Mouse (Mus musculus): ENCODE measurements around the gene Vmn1r179.
"Not testable (repeated sequence)": the region's sequence is repeated elsewhere in the genome, so short reads cannot be mapped to it uniquely, and the experiment has no call there.

The Vmn1r179 gene

GRCm38 (mm10) chr7:23926678-23927077 is at the start of gene Vmn1r179:
Gene Vmn1r179 (plus strand): TSS chr7:23926978.
- no peak for DNase-seq (ENCODE audit: low spot score)

GRCm38 (mm10) chr7:23891709-23892108 is 35.1 kb upstream of the Vmn1r179 start, which contains the start of gene Vmn1r178:
Gene Vmn1r178 (plus strand): TSS chr7:23892009.
- no peak for DNase-seq (ENCODE audit: low spot score)

- no peak for DNase-seq (ENCODE audit: low spot score)
Observed at GRCm38 (mm10) chr7:23950332-23950731, 23.6 kb downstream of the Vmn1r179 start, which contains the start of gene Vmn1r180. Gene Vmn1r180 (plus strand): TSS chr7:23950632.

- not testable (repeated sequence) for DNase-seq (ENCODE audit: low spot score)
Observed at GRCm38 (mm10) chr7:23968044-23968443, 41.3 kb downstream of the Vmn1r179 start.

GRCm38 (mm10) chr7:23974315-23974714 is 47.5 kb downstream of the Vmn1r179 start, which contains the start of gene Vmn1r181:
Gene Vmn1r181 (plus strand): TSS chr7:23974615.
- DNase-seq (ENCODE audit: low spot score): not testable (repeated sequence)

Data from urinary bladder, postnatal 10 days (tissue).